Mouse (Mus musculus): ENCODE results near the gene Atat1. TPM values are rescaled to one million over a fixed set of nuclear protein-coding genes. Genes with fewer than 3 reads are reported as not detected.
"Not testable (repeated sequence)": the region's sequence is repeated elsewhere in the genome, so short reads cannot be mapped to it uniquely, and the experiment has no call there.

The Atat1 gene
- total and polyA plus RNA-seq, 3 experiments, result 4.4 to 14.4 TPM; not detected in 1

DNA sequence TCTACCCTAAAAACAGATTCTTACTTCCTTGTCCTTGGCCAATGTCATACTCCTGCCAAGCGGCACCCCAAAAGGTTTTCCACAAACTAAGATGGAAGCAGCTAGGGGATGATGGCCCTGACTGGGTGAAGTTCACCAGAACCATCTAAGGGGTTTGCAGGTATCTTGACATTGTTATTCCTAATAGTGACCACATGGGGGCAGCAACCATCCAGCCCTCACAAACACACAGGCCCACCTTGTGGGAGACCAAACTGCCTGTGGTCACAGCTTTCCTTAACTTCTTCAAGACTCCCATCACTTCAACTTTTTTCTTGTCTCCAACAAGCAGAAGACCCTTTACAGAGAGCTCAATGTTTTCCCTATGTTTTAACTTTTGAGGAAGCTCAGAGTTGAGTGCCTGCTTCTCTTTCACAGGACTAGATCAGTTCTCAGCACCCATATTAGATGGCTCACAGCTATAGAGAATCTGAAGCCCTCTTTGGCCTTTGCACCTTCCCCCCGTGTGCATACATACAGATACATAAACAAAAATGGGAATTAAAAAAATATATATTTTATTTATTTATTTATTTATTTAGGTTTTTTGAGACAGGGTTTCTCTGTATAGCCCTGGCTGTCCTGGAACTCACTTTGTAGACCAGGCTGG is 27.9 kb upstream of the Atat1 start (continued):
- TF ChIP-seq MAFK (IDR thresholded peaks at IDR 0.05; ENCODE audit: borderline replicate concordance, low read depth, low read length) (no peak), UBTF (IDR thresholded peaks at IDR 0.05; ENCODE audit: borderline replicate concordance, insufficient read depth, low read depth, low read length) (no peak), CHD1 (IDR thresholded peaks at IDR 0.05; ENCODE audit: low read depth, low read length) (no peak), POLR2AphosphoS5 (IDR thresholded peaks at IDR 0.05; ENCODE audit: borderline replicate concordance, low read depth, low read length) (no peak), CHD2 (IDR thresholded peaks at IDR 0.05; ENCODE audit: low read length) (no peak), GABPA (IDR thresholded peaks at IDR 0.05; ENCODE audit: low read depth, low read length) (no peak), ZC3H11A (IDR thresholded peaks at IDR 0.05; ENCODE audit: low read depth, low read length) (peak; percentile 82), HCFC1 (IDR thresholded peaks at IDR 0.05; ENCODE audit: low read depth, low read length) (0 out of 2 replicates have a peak, but pooled peaks have one; percentile 35), POLR2AphosphoS2 (IDR thresholded peaks at IDR 0.05; ENCODE audit: low read length) (no peak), GATA1 (IDR thresholded peaks at IDR 0.05; ENCODE audit: low read depth, low read length) (no peak), E2F4 (IDR thresholded peaks at IDR 0.05; ENCODE audit: borderline replicate concordance, low read depth, low read length) (no peak), TBP (IDR thresholded peaks at IDR 0.05; ENCODE audit: low read depth, low read length) (no peak), USF2 (IDR thresholded peaks at IDR 0.05; ENCODE audit: borderline replicate concordance in 1 of 2, insufficient read depth in 1 of 2, low read depth in 1 of 2, low read length in 2 of 2) (no peak), USF1 (IDR thresholded peaks at IDR 0.05; ENCODE audit: low read depth, low read length) (no peak), BHLHE40 (IDR thresholded peaks at IDR 0.05; ENCODE audit: borderline replicate concordance, low read depth, low read length) (no peak), MAX (IDR thresholded peaks at IDR 0.05; ENCODE audit: low read length) (no peak), EP300 (IDR thresholded peaks at IDR 0.05; ENCODE audit: low read depth in 1 of 2, low read length in 2 of 2) (no peak), ZNF384 (IDR thresholded peaks at IDR 0.05; ENCODE audit: low read depth, low read length) (no peak), MYB (IDR thresholded peaks at IDR 0.05; ENCODE audit: low read depth, low read length) (no peak), RAD21 (IDR thresholded peaks at IDR 0.05; ENCODE audit: low read depth, low read length) (peak; percentile 87), CTCF (IDR thresholded peaks at IDR 0.05 in 2 of 3, conservative IDR thresholded peaks at IDR 0.05 in 1 of 3; ENCODE audit: control insufficient read depth in 1 of 3, insufficient read depth in 1 of 3, low read depth in 2 of 3, low read length in 3 of 3, poor library complexity in 1 of 3, severe bottlenecking in 1 of 3) (peak; percentile 79 to 83 (median 80)), ZMIZ1 (IDR thresholded peaks at IDR 0.05; ENCODE audit: low read depth, low read length) (no peak), ZKSCAN1 (IDR thresholded peaks at IDR 0.05; ENCODE audit: low read depth, low read length) (no peak), POLR2A (IDR thresholded peaks at IDR 0.05; ENCODE audit: control insufficient read depth in 1 of 2, insufficient read depth in 1 of 2, low read depth in 1 of 2, low read length in 2 of 2, poor library complexity in 1 of 2) (no peak), NELFE (IDR thresholded peaks at IDR 0.05; ENCODE audit: low read depth, low read length) (no peak)

DNA sequence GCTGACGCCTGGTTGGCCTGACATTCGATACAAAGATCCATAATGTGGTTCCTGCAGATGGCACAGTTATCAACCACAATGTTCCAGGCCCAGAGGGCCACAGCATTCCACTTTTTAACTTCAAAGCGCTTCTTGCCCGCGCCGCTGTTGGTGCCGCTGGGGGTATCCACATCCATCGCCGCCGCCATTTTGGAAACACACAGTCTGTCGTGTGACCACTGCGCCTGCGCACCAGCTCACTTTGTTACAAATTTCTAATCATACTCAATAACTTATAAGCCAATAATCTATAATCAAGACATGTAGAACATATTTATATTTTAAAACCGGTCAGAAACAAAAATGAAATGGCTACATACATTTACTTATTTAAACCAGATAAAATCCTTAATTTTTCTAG is 25.9 kb upstream of the Atat1 start:
- H3K4me3 ChIP-seq (ENCODE audit: control insufficient read depth in 1 of 2, insufficient read depth in 1 of 2, low read depth in 2 of 2, low read length in 2 of 2); H3K4me1 ChIP-seq (ENCODE audit: control insufficient read depth in 1 of 2, insufficient read depth in 2 of 2, low read length in 2 of 2); H3K36me3 ChIP-seq (ENCODE audit: control insufficient read depth in 1 of 2, insufficient read depth in 2 of 2, low read length in 2 of 2); DNase-seq (ENCODE audit: low read depth, low spot score); H3K9ac ChIP-seq (ENCODE audit: control insufficient read depth, low read depth, low read length, poor library complexity, severe bottlenecking); H3K27me3 ChIP-seq (ENCODE audit: control insufficient read depth in 1 of 2, insufficient read depth in 2 of 2, low read length in 2 of 2); H3K27ac ChIP-seq (ENCODE audit: control insufficient read depth, low read depth, low read length); H3K79me2 ChIP-seq (ENCODE audit: control insufficient read depth, insufficient read depth, low read length, poor library complexity); H3K9me3 ChIP-seq (replicated peaks; ENCODE audit: insufficient read depth, low read length): not testable (repeated sequence)
